Mouse (Mus musculus) hindbrain, embryonic 16.5 days (tissue): ENCODE data around the gene Baz2b. TPM values are rescaled to one million over a fixed set of nuclear protein-coding genes. Genes with fewer than 3 reads are reported as not detected.

ENCODE experiments used
- ATAC-seq: fragments of 200-750 bp; cut with Nextera tagmentation; 2 replicates; pipeline ENCODE4 v1.8.0; 2017; ENCODE audit warnings: moderate TSS enrichment, moderate library complexity
- H3K27ac ChIP-seq: fragments of 300-500 bp; sonication (generic); 2 replicates; pipeline ENCODE4 v1.5.1; 2014; ENCODE audit warnings: low read depth, mild to moderate bottlenecking, control low read depth, low read length, moderate library complexity
- H3K27me3 ChIP-seq: fragments of 300-500 bp; sonication (generic); replicated peaks from 2 replicates; pipeline ENCODE4 v1.6.1; 2014; ENCODE audit warnings: low read length; ENCODE audit not compliant: control insufficient read depth, insufficient read depth
- H3K36me3 ChIP-seq: fragments of 300-500 bp; sonication (generic); 2 replicates; pipeline ENCODE4 v1.6.1; 2014; ENCODE audit warnings: mild to moderate bottlenecking, low read length, moderate library complexity, mixed read lengths; ENCODE audit not compliant: control insufficient read depth, insufficient read depth
- H3K4me1 ChIP-seq: fragments of 300-500 bp; sonication (generic); 2 replicates; pipeline ENCODE4 v1.6.1; 2014; ENCODE audit warnings: low read depth, low read length; ENCODE audit not compliant: control insufficient read depth, insufficient read depth
- H3K4me2 ChIP-seq: fragments of 300-500 bp; sonication (generic); 2 replicates; pipeline ENCODE4 v1.6.1; 2014; ENCODE audit warnings: mild to moderate bottlenecking, low read length, control low read depth, moderate library complexity
- H3K4me3 ChIP-seq: fragments of 300-500 bp; sonication (generic); 2 replicates; pipeline ENCODE4 v1.5.1; 2014; ENCODE audit warnings: mild to moderate bottlenecking, low read length, control low read depth, moderate library complexity
- H3K9ac ChIP-seq: fragments of 300-500 bp; sonication (generic); 2 replicates; pipeline ENCODE4 v1.6.1; 2014; ENCODE audit warnings: low read depth, mild to moderate bottlenecking, control low read depth, low read length, moderate library complexity
- H3K9me3 ChIP-seq: fragments of 300-500 bp; sonication (generic); 2 replicates; pipeline ENCODE4 v1.6.1; 2014; ENCODE audit warnings: mild to moderate bottlenecking, low read length, moderate library complexity; ENCODE audit not compliant: control insufficient read depth
- WGBS: fragments of 180-500 bp; shearing (Covaris S2); extraction: QIAGEN DNeasy Blood & Tissue Kit; methylation state at CpG from one replicate; pipeline ENCODE4 v1.1.7; 2014; 5-methylcytosine and 5-hydroxymethylcytosine counted together
- polyA plus RNA-seq: library from polyadenylated mRNA; unstranded; fragments of >200 nt; fragmentation: Nextera tagmentation; extraction: Ambion mirVana; gene quantifications from 2 replicates; pipeline ENCODE4 v1.2.1, GENCODE M21; 2015

The Baz2b gene
- polyA plus RNA-seq, 1 experiment from 2014 or later, result 72.8 TPM

DNA sequence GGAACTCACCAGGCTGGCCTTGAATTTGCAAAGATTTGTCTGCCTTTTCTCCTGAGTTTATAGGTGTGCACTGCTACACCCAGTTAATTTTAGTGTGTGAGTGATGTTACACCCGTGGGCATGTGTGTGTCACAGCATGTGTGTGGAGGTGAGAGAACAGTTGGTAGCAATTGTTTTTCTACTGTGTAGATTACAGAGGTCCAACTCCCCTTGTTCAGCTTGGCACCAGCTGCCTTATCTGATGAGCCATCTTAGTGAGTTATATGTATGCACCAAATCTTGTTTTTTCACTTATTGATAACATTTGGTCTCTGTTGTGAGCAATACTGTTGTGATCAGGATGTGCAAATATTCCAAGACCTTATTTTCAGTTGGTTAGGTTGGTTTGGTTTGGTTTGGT is 13.8 kb upstream of the Baz2b start:
- no peak for ATAC-seq
- H3K27ac ChIP-seq, result no peak overlapping the region
- H3K36me3 ChIP-seq, result no peaks in the 10 kb centered on the region
- H3K4me1 ChIP-seq, result peaks cover 7% of the 10 kb centered on the region; the same call in 1 of the 2 replicates
- no peaks in the 10 kb centered on the region for H3K9me3 ChIP-seq
- 63% methylated on average over 1 of the region's 1 CpGs for WGBS
- no peak overlapping the region for H3K9ac ChIP-seq
- H3K27me3 ChIP-seq, result no peaks in the 10 kb centered on the region
- H3K4me3 ChIP-seq, result no peak overlapping the region
- no peak overlapping the region for H3K4me2 ChIP-seq

DNA sequence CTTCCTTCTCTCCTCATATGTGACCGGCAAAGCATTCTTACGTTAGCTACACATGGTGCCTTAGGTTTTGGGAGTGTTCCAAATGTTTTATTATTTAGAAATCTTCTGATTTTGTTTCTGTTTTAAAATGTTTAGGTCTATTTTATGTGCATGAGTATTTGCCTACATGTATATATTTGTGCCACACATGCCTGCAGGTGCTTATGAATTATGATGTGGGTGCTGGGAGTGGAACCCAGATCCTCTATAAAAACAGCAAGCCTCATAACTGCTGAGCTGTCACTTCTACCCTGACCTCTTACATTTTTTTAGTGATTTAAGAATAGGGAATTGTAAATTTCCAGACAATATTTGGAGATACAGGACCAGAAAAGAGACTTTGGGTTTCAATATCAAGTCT is 12.3 kb upstream of the Baz2b start:
- no peak overlapping the region for H3K9ac ChIP-seq
- H3K4me1 ChIP-seq, result peaks cover 7% of the 10 kb centered on the region; the same call in 1 of the 2 replicates
- H3K9me3 ChIP-seq, result no peaks in the 10 kb centered on the region
- no peaks in the 10 kb centered on the region for H3K36me3 ChIP-seq
- ATAC-seq, result no peak
- H3K4me2 ChIP-seq, result no peak overlapping the region
- WGBS, result 69% methylated on average over 2 of the region's 2 CpGs
- H3K27me3 ChIP-seq, result no peaks in the 10 kb centered on the region
- H3K4me3 ChIP-seq, result no peak overlapping the region
- no peak overlapping the region for H3K27ac ChIP-seq

DNA sequence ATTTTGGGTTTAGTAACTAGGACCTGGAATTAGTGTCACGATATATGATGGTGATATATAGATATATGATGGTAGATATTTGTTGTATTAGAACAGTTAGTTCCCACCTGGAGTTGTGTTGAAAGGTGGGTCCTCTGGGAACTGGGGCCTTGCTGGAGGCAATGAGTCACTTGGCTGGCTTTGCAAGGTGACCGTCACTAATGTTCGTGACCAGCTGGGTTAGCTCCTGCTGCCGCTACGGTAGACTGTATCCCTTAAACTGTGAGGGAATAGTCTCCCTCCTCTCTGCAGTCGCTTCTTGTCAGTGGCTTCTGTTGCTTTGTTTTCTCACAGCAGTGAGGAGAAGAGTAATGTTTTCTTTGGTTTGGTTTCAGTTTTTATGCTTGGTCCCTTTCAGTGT is 11.6 kb upstream of the Baz2b start:
- Histone ChIP-seq H3K4me1 (peaks cover 9% of the 10 kb centered on the region), H3K9ac (no peak overlapping the region), H3K27ac (no peak overlapping the region), H3K36me3 (no peaks in the 10 kb centered on the region), H3K4me3 (no peak overlapping the region), H3K27me3 (no peaks in the 10 kb centered on the region), H3K9me3 (no peaks in the 10 kb centered on the region), H3K4me2 (no peak overlapping the region)
- WGBS, result 45% methylated on average over 6 of the region's 6 CpGs
- ATAC-seq, result no peak

DNA sequence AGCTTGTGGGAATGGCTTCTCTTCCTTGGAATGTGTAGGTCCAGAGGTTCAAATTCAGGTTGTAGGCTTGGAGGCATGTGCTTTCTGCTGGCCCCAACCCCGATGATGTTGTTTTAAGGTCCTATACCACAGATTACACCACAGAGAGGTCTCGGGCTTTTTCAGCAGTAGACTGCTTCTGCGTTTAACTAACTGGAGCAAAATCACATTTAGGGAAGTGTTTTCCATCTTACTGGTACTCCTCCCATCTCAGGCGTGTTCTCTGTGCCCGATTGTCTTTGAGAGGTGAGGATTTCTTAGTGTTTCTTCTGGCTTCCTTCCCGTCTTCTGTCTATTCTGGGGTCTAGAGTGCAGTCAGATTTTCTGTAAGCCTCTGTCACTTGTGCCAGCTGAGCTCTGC is 8.0 kb upstream of the Baz2b start:
- Histone ChIP-seq H3K36me3 (peaks cover 3% of the 10 kb centered on the region; the same call in 1 of the 2 replicates), H3K4me2 (no peak overlapping the region), H3K9me3 (no peaks in the 10 kb centered on the region), H3K27me3 (no peaks in the 10 kb centered on the region), H3K27ac (no peak overlapping the region), H3K4me1 (peaks cover 15% of the 10 kb centered on the region), H3K9ac (no peak overlapping the region), H3K4me3 (no peak overlapping the region)
- WGBS, result 89% methylated on average over 6 of the region's 6 CpGs
- ATAC-seq, result no peak

DNA sequence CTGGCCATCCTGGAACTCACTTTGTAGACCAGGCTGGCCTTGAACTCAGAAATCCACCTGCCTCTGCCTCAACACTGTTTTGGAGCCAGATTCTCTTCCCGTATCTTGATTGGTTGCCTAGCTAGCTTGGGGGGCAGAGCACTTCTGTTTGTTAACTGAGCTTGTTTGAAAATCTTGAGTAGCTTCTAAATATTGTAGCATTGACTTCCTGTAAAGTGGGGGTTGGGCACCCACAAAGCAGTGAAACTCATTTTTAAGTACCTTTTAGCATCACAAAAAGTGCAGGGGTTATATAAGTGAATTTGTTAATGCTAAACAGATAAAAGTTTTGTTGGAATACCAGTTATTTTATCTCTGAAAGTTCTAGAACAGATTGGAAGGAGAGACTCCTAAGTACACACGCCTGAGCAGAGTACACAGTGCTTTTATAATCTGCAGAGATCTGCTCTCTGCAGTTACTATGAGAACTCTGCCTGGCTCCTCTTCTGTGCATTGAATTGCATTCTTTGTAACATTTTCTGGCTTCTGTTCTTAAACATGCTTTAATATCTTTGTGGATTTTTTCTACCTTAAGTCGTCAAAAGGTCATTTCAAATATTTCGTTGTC is 7.0 kb upstream of the Baz2b start:
- 87% methylated on average over 4 of the region's 4 CpGs for WGBS
- H3K27ac ChIP-seq, result no peak overlapping the region
- H3K9me3 ChIP-seq, result no peaks in the 10 kb centered on the region
- H3K4me2 ChIP-seq, result no peak overlapping the region
- peaks cover 3% of the 10 kb centered on the region; the same call in 1 of the 2 replicates for H3K36me3 ChIP-seq
- ATAC-seq, result no peak
- H3K9ac ChIP-seq, result no peak overlapping the region
- peaks cover 23% of the 10 kb centered on the region for H3K4me1 ChIP-seq
- no peaks in the 10 kb centered on the region for H3K27me3 ChIP-seq
- H3K4me3 ChIP-seq, result no peak overlapping the region

DNA sequence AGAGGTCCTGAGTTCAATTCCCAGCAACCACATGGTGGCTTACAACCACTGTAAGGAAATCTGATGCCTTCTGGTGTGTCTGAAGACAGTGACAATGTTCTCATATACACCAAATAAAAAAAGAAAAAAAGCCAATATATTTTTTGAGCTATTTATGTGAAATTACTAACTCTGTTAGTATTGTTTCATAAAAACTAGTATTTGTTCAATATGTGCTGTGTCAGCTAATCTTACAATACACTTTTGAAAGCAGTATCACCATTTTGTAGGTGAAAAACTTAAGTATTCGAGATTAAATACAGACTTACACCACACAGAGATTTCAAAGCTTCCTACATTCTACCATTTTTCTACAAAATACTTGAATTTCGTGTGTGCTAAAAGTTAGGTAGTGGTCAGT is 5.0 kb upstream of the Baz2b start:
- 96% methylated on average over 2 of the region's 2 CpGs for WGBS
- peaks cover 3% of the 10 kb centered on the region; the same call in 1 of the 2 replicates for H3K36me3 ChIP-seq
- H3K27ac ChIP-seq, result no peak overlapping the region
- H3K4me1 ChIP-seq, result peaks cover 25% of the 10 kb centered on the region
- no peaks in the 10 kb centered on the region for H3K27me3 ChIP-seq
- no peak overlapping the region for H3K4me3 ChIP-seq
- no peak overlapping the region for H3K4me2 ChIP-seq
- ATAC-seq, result no peak
- H3K9me3 ChIP-seq, result no peaks in the 10 kb centered on the region
- H3K9ac ChIP-seq, result no peak overlapping the region

DNA sequence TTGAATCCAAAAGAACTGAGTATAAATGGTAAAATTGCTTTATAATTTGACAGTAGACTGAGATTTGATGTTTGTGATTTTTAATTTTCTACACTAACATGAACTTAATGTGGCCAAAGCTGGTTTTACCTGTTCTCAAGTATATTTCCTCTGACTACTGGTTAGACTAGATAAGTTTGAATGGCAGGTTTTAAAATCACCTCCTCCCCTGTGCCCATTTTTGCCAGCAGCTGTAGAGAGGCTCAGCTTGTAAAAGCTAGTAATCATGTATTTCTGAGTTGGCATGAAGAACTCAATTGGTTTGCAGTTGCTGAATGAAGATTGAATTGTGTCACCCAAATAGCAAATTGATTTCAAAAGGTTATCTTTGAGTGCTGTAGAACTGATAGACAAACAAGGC is 2.8 kb upstream of the Baz2b start:
- H3K4me2 ChIP-seq, result no peak overlapping the region
- H3K27me3 ChIP-seq, result no peaks in the 10 kb centered on the region
- H3K36me3 ChIP-seq, result peaks cover 3% of the 10 kb centered on the region; the same call in 1 of the 2 replicates
- H3K9ac ChIP-seq, result no peak overlapping the region
- no peak overlapping the region for H3K27ac ChIP-seq
- H3K4me3 ChIP-seq, result no peak overlapping the region
- no peak for ATAC-seq
- H3K9me3 ChIP-seq, result no peaks in the 10 kb centered on the region
- peaks cover 28% of the 10 kb centered on the region for H3K4me1 ChIP-seq

DNA sequence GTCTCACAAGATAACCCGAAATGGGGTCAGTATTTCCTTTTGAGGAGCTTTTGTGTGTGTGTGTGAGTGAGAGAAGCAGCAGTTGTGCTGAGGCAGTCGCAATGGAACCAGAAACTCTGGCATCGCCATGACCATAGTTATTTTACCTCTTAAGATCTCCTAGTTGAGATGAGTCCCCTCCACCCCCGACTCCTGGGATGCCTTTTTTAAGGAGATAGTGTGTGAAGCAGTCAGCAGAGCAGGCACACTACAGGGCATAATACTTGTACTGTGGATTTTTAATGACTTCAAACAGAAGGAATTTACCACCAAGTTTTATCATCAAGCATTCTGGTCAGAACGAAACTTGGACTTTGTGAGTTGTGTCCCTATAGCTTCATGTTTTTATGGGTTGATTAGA is 1.2 kb upstream of the Baz2b start:
- H3K36me3 ChIP-seq, result peaks cover 3% of the 10 kb centered on the region; the same call in 1 of the 2 replicates
- H3K9me3 ChIP-seq, result no peaks in the 10 kb centered on the region
- H3K4me3 ChIP-seq, result peak overlapping the region; percentile 77
- H3K4me1 ChIP-seq, result peaks cover 26% of the 10 kb centered on the region
- H3K9ac ChIP-seq, result peak overlapping the region; percentile 96
- no peak for ATAC-seq
- WGBS, result 23% methylated on average over 5 of the region's 5 CpGs
- H3K27ac ChIP-seq, result no peak overlapping the region
- peak overlapping the region; percentile 57 for H3K4me2 ChIP-seq
- H3K27me3 ChIP-seq, result no peaks in the 10 kb centered on the region

DNA sequence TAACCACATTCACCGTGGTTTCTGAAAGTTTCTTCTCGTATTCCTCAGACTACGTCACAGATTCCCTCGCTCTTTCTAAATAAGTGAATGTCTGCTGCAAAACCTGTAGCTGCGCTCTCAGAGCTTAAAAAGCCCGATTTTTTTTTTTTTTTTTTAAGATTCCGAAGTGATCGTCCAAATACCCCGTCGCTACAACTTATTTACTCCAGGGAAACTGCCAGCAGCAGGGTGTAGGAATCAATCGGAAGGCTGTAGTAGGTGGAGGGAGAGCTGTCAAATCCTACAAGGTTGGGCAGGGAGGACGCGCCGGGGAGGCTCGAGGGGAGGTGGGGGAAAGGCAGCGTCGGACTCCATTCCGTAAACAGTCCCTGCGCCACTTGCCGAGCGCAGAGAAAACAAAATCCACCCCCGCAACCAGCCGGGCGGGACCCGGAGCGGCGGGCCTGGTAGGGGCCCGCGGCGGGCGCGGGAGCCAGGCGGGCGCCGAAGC is 472 bp downstream of the Baz2b start:
- Histone ChIP-seq H3K27me3 (no peaks in the 10 kb centered on the region), H3K36me3 (peaks cover 7% of the 10 kb centered on the region), H3K4me2 (peak overlapping the region; percentile 74), H3K9ac (peak overlapping the region; percentile 96), H3K27ac (peak overlapping the region; percentile 94), H3K9me3 (no peaks in the 10 kb centered on the region), H3K4me1 (peaks cover 26% of the 10 kb centered on the region), H3K4me3 (peak overlapping the region; percentile 77)
- under 1% methylated on average over 34 of the region's 35 CpGs for WGBS
- ATAC-seq, result peak; percentile 57
